Mouse (Mus musculus) gastrocnemius, postnatal 4 days (tissue): ENCODE results near the gene Syce1. TPM values are rescaled to one million over a fixed set of nuclear protein-coding genes. Genes with fewer than 3 reads are reported as not detected.
"Not testable (repeated sequence)": the region's sequence is repeated elsewhere in the genome, so short reads cannot be mapped to it uniquely, and the experiment has no call there.

Source experiments
- DNase-seq, 2 experiments: peaks; one replicate each; pipeline ENCODE4 v3.0.0; 2021 to 2022; ENCODE audit warnings: low spot score in 2 of 2, mixed read lengths in 2 of 2
- total RNA-seq, 2 experiments: library from RNA; stranded (reverse); gene quantifications; 2 replicates each; pipeline ENCODE4 v1.2.3; 2021

Gene Syce1
- total RNA-seq, 2 experiments from 2014 or later = not detected

DNA sequence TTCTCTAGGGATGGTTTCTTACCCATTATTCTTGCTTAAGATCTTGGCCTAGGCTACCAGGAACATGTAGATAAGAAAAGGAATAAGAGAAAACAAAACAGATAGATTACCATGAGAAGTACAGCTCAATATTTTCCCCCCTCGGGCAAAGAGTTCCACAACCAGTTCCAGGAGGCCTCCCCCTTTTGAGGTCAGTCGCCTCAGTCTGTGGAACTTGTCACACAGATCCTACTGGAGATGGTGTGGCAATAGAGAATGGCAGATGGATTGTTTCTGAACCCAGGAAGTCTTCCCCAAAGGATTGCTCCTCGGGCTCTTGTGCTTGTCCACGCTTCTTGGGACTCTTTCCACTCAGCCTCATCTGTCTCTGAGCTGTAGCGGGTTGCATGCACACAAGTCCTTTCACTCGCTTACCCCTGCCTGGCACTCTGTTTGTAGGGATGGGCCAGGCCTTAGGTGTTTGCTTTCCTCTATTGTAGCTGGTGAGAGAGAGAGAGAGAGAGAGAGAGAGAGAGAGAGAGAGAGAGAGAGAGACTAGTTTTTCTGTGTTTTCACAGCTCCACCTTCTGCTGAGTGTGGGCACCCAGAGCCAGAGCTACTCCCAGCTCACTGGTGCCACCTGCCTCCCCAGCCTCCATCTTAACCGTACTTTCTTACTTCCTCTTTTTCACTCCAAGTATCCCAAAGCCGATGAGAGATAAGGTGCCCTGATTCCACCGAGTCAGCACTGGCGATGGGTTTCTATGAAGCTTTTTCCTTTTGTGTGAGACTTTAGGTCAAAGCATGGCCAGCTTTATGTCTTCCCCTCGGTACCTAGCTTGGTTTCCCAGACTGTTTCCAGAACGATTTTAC lies 21.5 kb downstream of the Syce1 start:
- DNase-seq = no peak

DNA sequence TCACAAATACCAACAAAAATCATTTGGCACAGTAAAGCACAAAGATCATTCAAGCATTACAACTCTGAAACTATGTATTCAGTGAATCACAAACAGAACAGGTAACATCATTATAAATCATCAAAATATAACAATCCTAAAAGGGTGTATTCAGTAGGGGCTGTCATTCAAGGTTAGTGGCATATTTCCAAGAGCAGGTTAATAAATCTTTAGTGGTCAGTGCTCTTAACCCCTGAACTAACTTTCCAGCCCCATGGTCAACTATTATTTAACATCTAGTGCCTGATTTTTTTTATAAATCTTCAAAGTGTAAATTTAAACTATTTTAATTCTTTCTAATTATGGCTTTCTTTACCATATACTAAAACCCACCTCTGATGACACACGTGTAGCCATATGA lies 22.3 kb downstream of the Syce1 start:
- not testable (repeated sequence) for DNase-seq

DNA sequence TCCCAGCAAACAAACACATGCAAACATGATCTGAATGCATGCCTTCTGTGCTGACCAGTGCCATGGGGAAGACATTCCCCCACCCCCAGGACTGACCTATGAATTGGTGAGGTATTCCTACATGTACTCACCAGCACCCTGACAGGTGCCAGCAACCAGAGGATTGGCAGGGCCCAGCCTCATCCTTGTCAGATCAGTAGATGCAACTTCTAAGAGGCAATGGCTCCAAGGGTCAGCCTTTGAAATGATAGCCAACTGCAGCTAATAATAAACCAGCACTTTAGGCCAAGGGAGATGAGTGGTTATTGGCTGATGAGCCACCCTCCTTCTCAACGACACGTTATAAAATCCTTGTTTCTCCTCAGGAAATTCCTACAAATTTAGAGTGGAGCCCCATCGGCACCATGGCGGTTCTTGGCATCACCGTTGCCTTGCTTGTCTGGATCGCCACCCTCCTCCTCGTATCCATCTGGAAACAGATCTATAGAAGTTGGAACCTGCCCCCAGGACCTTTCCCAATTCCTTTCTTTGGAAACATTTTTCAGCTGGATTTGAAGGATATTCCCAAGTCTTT lies 24.1 kb downstream of the Syce1 start, which contains the start of gene Cyp2e1:
TSS of gene Cyp2e1 (plus strand) at position 293 of the 574 bp plus-strand sequence.
- DNase-seq = no peak

DNA sequence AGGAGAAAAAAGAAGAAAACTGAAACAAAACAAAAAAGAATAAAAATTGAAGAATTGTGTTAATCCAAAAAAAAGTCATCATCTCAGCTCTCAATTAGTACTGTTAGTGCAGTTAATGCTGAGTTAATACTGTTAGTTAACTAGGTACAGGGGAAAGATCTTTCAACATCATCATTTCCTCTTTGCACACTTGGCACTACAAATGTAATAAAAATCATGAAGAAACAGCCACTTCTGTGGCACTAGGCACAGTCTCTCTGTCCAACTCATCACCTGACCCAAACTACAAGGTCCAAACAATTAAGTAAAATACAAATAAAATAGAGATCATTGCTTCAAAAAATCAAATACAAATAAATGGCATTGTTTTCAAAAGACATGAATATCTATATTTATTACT lies 27.0 kb downstream of the Syce1 start:
- no peak for DNase-seq

DNA sequence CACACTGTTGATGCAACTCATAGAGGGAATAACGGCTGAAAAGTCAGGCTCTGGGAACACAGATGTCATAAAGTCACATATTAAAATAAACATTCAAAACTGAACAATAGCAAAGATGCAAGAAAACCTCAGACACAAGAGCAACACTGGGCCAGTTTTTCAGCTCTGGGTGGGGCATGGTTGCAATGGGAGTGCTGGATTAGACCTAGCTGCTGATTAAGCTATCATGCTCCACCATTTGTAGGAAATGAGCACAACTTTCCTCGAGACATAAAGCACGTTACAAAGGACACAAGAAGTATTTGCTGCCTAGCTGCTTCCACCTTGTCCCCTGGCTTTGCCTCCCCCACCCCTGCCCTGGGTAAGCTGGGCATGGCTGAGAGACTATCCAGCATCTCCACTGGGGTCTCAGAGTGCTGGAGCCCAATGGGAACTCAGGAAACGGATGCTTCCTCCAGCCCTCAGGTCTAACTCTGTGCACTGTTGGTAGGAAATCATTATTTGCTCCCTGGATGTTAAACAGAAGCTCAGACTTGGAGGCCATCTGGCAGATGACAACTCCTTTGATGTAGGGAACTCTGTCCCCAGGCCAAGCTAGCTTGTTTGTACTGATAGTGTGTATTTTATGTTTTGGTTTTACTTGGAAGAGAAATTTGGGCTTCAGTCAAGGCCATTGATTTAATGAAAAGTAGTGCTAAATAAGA lies 31.3 kb downstream of the Syce1 start:
- DNase-seq = no peak

DNA sequence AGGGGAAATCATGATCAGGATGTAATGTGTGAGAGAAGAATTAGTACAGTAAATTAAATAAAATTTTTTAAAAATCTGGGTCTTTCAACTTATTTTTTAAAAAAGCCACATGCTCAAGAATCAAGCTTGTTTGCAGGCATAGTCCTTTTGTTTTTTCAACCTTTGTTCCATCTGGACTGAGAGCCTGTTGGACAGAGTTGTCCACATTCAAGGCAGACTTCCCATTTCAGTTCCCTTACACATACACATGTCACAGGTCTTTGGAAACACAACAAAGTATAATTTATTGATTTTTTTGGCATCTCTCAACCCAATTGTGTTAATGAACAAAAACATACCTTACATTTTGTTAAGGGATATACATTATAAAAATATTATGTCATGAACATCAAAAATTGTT lies 33.1 kb downstream of the Syce1 start:
- no peak for DNase-seq

DNA sequence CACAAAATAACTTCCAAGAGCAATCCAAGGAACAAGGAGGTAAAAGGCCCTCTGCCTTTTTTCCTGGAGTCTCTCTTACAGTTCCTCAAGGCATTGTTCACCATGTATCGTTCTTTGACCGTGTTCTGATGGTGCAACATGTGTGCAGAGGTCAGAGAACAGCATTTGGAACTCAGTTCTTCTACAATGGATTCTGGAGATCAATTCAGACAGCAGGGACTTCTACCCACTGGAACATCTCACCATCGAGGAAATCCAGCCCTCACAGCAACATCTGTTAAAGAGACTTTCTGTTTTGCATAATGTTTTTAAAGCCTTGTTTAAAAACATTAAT lies 38.9 kb downstream of the Syce1 start:
- DNase-seq = no peak

DNA sequence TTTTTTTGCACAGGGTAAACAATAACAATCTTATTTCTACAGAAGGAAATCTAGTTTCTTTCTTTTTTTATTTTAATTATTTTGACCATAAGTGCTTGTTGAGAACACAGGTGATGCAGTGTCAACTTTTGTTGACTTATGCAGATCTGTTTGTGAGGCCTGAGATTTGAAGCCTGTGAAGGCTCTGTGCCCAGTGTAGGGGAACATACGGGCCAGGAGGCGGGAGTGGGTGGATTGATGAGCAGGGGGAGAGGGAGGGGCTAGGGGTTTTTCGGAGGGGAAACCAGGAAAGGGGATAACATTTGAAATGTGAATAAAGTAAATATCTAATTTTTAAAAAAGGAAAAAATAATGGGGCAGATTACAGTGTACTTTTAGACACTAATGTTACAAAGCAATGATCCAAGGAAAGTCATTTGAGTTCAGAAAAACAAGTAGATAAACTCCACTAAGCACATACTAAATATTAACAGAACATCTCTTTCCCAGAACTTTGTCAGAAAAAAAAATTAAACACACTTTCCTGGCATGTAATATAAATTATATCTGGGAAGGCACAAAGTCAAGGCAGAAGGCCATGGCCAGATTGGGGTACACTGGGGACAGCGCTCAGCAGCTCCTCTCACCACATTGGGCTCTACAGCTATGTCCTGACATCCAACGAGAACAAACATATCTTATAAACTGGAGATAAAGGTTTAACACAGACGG lies 39.4 kb downstream of the Syce1 start:
- no peak for DNase-seq

DNA sequence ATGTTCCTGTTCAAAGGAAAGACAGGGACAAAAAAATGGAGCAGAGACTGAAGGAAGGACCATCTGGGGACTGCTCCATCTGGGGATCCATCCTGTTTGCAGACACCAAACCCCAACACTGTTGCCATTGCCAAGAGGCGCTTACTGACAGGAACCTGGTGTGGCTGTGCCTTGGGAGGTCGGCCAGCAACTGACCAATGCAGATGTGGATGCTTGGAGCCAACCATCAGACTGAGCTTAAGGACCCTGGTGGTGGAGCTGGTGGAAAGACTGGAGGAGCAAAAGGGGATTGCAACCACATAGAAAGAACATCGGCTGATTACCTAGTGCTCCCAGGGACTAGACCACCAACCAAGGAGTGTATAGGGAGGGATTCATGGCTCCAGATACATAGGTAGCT lies 40.2 kb downstream of the Syce1 start:
- no peak for DNase-seq

DNA sequence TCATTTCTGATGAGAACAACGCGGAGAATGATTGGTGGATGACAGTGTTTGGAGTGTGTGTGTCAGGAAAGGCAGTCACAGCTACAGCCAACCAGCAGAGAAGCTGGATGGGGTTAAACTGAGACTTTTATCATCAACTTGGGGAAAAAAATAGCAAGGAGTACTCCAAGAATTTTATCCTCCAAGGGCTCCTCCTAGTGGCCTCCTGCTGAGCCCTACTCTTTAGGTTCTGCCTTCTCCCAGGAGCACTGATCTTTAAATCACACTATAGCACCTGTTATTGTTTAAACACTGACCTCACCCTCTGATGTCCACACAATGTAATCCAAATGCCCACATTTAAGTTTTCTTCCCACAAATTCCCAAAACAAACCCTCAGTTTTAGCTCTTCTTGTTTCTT lies 54.5 kb downstream of the Syce1 start:
- DNase-seq = no peak

Other genes starting within 250 kb of the Syce1 start
- gene Olfr538, start 220.0 kb downstream of the Syce1 start, total RNA-seq = not detected
- not detected for gene Olfr46, start 186.6 kb downstream of the Syce1 start, total RNA-seq
- not detected for gene Olfr61, start 158.9 kb downstream of the Syce1 start, total RNA-seq
- not detected for gene Olfr53, start 141.4 kb downstream of the Syce1 start, total RNA-seq
- gene Olfr539, start 127.9 kb downstream of the Syce1 start, total RNA-seq = under 1 TPM in 1 of 2 experiments, not detected in 1; 0.02 TPM
- not detected for gene Olfr45, start 105.9 kb downstream of the Syce1 start, total RNA-seq
- gene Olfr541, start 90.6 kb downstream of the Syce1 start, total RNA-seq = not detected
- 1 to 10 TPM in 1 of 2 experiments, under 1 TPM in 1; 0.54 to 3.6 TPM for gene Cyp2e1, start 24.1 kb downstream of the Syce1 start, total RNA-seq
- under 1 TPM in 1 of 2 experiments, not detected in 1; 0.07 TPM for gene Zfp941, start 34.3 kb upstream of the Syce1 start, total RNA-seq
- under 1 TPM in 1 of 2 experiments, not detected in 1; 0.44 TPM for gene Urah, start 47.2 kb upstream of the Syce1 start, total RNA-seq
- gene Scgb1c1, start 57.7 kb upstream of the Syce1 start, total RNA-seq = not detected
- gene Odf3, start 60.0 kb upstream of the Syce1 start, total RNA-seq = not detected
- gene Gm45785, start 68.5 kb upstream of the Syce1 start, total RNA-seq = not detected
- gene Ric8a, start 69.1 kb upstream of the Syce1 start, total RNA-seq = 10 to 100 TPM; 35.4 to 40.9 TPM
- gene Bet1l, start 69.7 kb upstream of the Syce1 start, total RNA-seq = 10 to 100 TPM; 23.7 to 24.5 TPM
- gene Psmd13, start 94.1 kb upstream of the Syce1 start, total RNA-seq = 100 to 1,000 TPM; 120 to 129 TPM
- gene Sirt3, start 94.5 kb upstream of the Syce1 start, total RNA-seq = 10 to 100 TPM; 16.4 to 18.9 TPM
- 100 to 1,000 TPM; 754 to 792 TPM for gene Cox8b, start 112.6 kb upstream of the Syce1 start, total RNA-seq
- gene Nlrp6, start 133.1 kb upstream of the Syce1 start, total RNA-seq = under 1 TPM in 1 of 2 experiments, not detected in 1; 0.08 TPM
- 10 to 100 TPM; 15.8 to 16.6 TPM for gene Pgghg, start 153.5 kb upstream of the Syce1 start, total RNA-seq
- 1 to 10 TPM; 2.0 to 2.4 TPM for gene Ifitm5, start 162.4 kb upstream of the Syce1 start, total RNA-seq
- gene Gm45717, start 168.1 kb upstream of the Syce1 start, total RNA-seq = not detected
- 100 to 1,000 TPM; 238 to 274 TPM for gene Ifitm2, start 168.1 kb upstream of the Syce1 start, total RNA-seq
- 1 to 10 TPM; 4.9 to 8.2 TPM for gene Ifitm1, start 179.4 kb upstream of the Syce1 start, total RNA-seq
- gene Ifitm3, start 222.9 kb upstream of the Syce1 start, total RNA-seq = 10 to 100 TPM; 75.0 to 79.2 TPM
- 1 to 10 TPM in 1 of 2 experiments, not detected in 1; 1.2 TPM for gene Ifitm6, start 230.1 kb upstream of the Syce1 start, total RNA-seq
- gene Gm17387, start 241.3 kb upstream of the Syce1 start, total RNA-seq = not detected